Mouse (Mus musculus) embryo, embryonic 10.5 days (tissue): ENCODE results near the gene Gnb2.

Experiments
- DNase-seq: peaks from one replicate; pipeline ENCODE4 v3.0.0-alpha.2; 2015; ENCODE audit warnings: low spot score

Gene Gnb2

GRCm38 (mm10) chr5:137539291-137539801 lies 6.0 kb upstream of the Gnb2 start:
- no peak for DNase-seq

- no peak for DNase-seq
Observed at GRCm38 (mm10) chr5:137537461-137537860, 4.2 kb upstream of the Gnb2 start.

- no peak for DNase-seq
Observed at GRCm38 (mm10) chr5:137535318-137535717, 2.0 kb upstream of the Gnb2 start.

GRCm38 (mm10) chr5:137534762-137535161 lies 1.5 kb upstream of the Gnb2 start:
- no peak for DNase-seq

GRCm38 (mm10) chr5:137532808-137533116 lies 548 bp downstream of the Gnb2 start:
- no peak for DNase-seq

- peak; percentile 46 for DNase-seq
Observed at GRCm38 (mm10) chr5:137532131-137532807, 1.0 kb downstream of the Gnb2 start.

- DNase-seq = peak; percentile 47
Observed at GRCm38 (mm10) chr5:137531414-137532130, 1.7 kb downstream of the Gnb2 start.

GRCm38 (mm10) chr5:137530588-137531413 lies 2.5 kb downstream of the Gnb2 start:
- DNase-seq = peak; percentile 88

GRCm38 (mm10) chr5:137530075-137530474 lies 3.2 kb downstream of the Gnb2 start:
- no peak for DNase-seq

GRCm38 (mm10) chr5:137529221-137529995 lies 3.9 kb downstream of the Gnb2 start:
- DNase-seq = no peak

GRCm38 (mm10) chr5:137528247-137528968 lies 4.9 kb downstream of the Gnb2 start:
- DNase-seq = no peak

GRCm38 (mm10) chr5:137527413-137527812 lies 5.9 kb downstream of the Gnb2 start:
- no peak for DNase-seq

- peak; percentile 35 for DNase-seq
Observed at GRCm38 (mm10) chr5:137526192-137526936, 6.9 kb downstream of the Gnb2 start.

- DNase-seq = no peak
Observed at GRCm38 (mm10) chr5:137525511-137525910, 7.8 kb downstream of the Gnb2 start.

- DNase-seq = no peak
Observed at GRCm38 (mm10) chr5:137524671-137525070, 8.6 kb downstream of the Gnb2 start.

GRCm38 (mm10) chr5:137524251-137524515 lies 9.1 kb downstream of the Gnb2 start:
- no peak for DNase-seq

GRCm38 (mm10) chr5:137523396-137524250 lies 9.7 kb downstream of the Gnb2 start:
- DNase-seq = no peak

- no peak for DNase-seq
Observed at GRCm38 (mm10) chr5:137522711-137523110, 10.6 kb downstream of the Gnb2 start.

GRCm38 (mm10) chr5:137521861-137522260 lies 11.4 kb downstream of the Gnb2 start:
- DNase-seq = no peak
